Mouse (Mus musculus) midbrain, embryonic 15.5 days (tissue): ENCODE measurements around the gene Jund. TPM values are rescaled to one million over a fixed set of nuclear protein-coding genes. Genes with fewer than 3 reads are reported as not detected.

Source experiments
- ATAC-seq: fragments of 200-750 bp; cut with Nextera tagmentation; replicated peaks from 2 replicates; pipeline ENCODE4 v1.8.0; 2017; ENCODE audit warnings: moderate TSS enrichment
- H3K27ac ChIP-seq: fragments of 300-500 bp; sonication (generic); 2 replicates; pipeline ENCODE4 v1.5.1; 2015; ENCODE audit warnings: mild to moderate bottlenecking, inconsistent platforms
- H3K27me3 ChIP-seq: fragments of 300-500 bp; sonication (generic); replicated peaks from 2 replicates; pipeline ENCODE4 v1.6.1; 2015; ENCODE audit warnings: inconsistent platforms
- H3K36me3 ChIP-seq: fragments of 300-500 bp; sonication (generic); replicated peaks from 2 replicates; pipeline ENCODE4 v1.6.1; 2015; ENCODE audit warnings: inconsistent platforms
- H3K4me1 ChIP-seq: fragments of 300-500 bp; sonication (generic); 2 replicates; pipeline ENCODE4 v1.6.1; 2015; ENCODE audit warnings: inconsistent platforms
- H3K4me2 ChIP-seq: fragments of 300-500 bp; sonication (generic); 2 replicates; pipeline ENCODE4 v1.6.1; 2015; ENCODE audit warnings: inconsistent platforms, mild to moderate bottlenecking, moderate library complexity
- H3K4me3 ChIP-seq: fragments of 300-500 bp; sonication (generic); 2 replicates; pipeline ENCODE4 v1.5.1; 2015; ENCODE audit warnings: mild to moderate bottlenecking, inconsistent platforms
- H3K9ac ChIP-seq: fragments of 300-500 bp; sonication (generic); 2 replicates; pipeline ENCODE4 v1.6.1; 2015; ENCODE audit warnings: mild to moderate bottlenecking, inconsistent platforms
- H3K9me3 ChIP-seq: fragments of 300-500 bp; sonication (generic); 2 replicates; pipeline ENCODE4 v1.6.1; 2016; ENCODE audit warnings: inconsistent platforms
- WGBS: fragments of 180-500 bp; shearing (Covaris S2); methylation state at CpG from one replicate; pipeline ENCODE4 v1.1.7; 2015; ENCODE audit warnings: mixed read lengths; 5-methylcytosine and 5-hydroxymethylcytosine counted together
- polyA plus RNA-seq: library from polyadenylated mRNA; unstranded; fragments of >200 nt; fragmentation: Nextera tagmentation; extraction: Ambion mirVana; gene quantifications from 2 replicates; pipeline ENCODE4 v1.2.1, GENCODE M21; 2015

The Jund gene
- polyA plus RNA-seq, 1 experiment from 2014 or later, result 83.0 TPM

- H3K9me3 ChIP-seq, result no peaks in the 10 kb centered on the region
- no peak within 1 kb of the TSS for H3K27ac ChIP-seq
- H3K36me3 ChIP-seq, result no peaks in the 10 kb centered on the region
- no peak within 1 kb of the TSS for H3K9ac ChIP-seq
- H3K4me3 ChIP-seq, result no peak within 1 kb of the TSS
- H3K4me1 ChIP-seq, result no peaks in the 10 kb centered on the region
- H3K27me3 ChIP-seq, result peaks cover 17% of the 10 kb centered on the region
- 76% methylated on average over 7 of the region's 7 CpGs for WGBS
- ATAC-seq, result no peak
- no peak within 1 kb of the TSS for H3K4me2 ChIP-seq
These were observed 24.9 kb downstream of the Jund start, which contains the start of gene Pde4c for GRCm38 (mm10) chr8:70723486-70724210. Gene Pde4c (plus strand): TSS chr8:70723720.

GRCm38 (mm10) chr8:70724216-70724615 is 25.5 kb downstream of the Jund start:
- Histone ChIP-seq H3K36me3 (no peaks in the 10 kb centered on the region), H3K9ac (no peak overlapping the region), H3K4me2 (no peak overlapping the region), H3K27me3 (peaks cover 23% of the 10 kb centered on the region), H3K27ac (no peak overlapping the region), H3K4me3 (no peak overlapping the region), H3K9me3 (no peaks in the 10 kb centered on the region), H3K4me1 (no peaks in the 10 kb centered on the region)
- 81% methylated on average over 12 of the region's 12 CpGs for WGBS
- no peak for ATAC-seq

- Histone ChIP-seq H3K4me1 (0 out of 2 replicates have a peak, but pooled peaks cover 4% of the 10 kb centered on the region), H3K27ac (no peak overlapping the region), H3K4me3 (no peak overlapping the region), H3K9me3 (no peaks in the 10 kb centered on the region), H3K27me3 (peaks cover 38% of the 10 kb centered on the region), H3K36me3 (no peaks in the 10 kb centered on the region), H3K4me2 (no peak overlapping the region), H3K9ac (no peak overlapping the region)
- no peak for ATAC-seq
- 29% methylated on average over 14 of the region's 14 CpGs for WGBS
These were observed 27.2 kb downstream of the Jund start for GRCm38 (mm10) chr8:70725792-70726447.

- no peaks in the 10 kb centered on the region for H3K36me3 ChIP-seq
- ATAC-seq, result no peak
- no peak overlapping the region for H3K4me2 ChIP-seq
- no peak overlapping the region for H3K4me3 ChIP-seq
- H3K9me3 ChIP-seq, result no peaks in the 10 kb centered on the region
- no peak overlapping the region for H3K9ac ChIP-seq
- H3K27me3 ChIP-seq, result peaks cover 42% of the 10 kb centered on the region
- 0 out of 2 replicates have a peak, but pooled peaks cover 4% of the 10 kb centered on the region for H3K4me1 ChIP-seq
- no peak overlapping the region for H3K27ac ChIP-seq
- WGBS, result 40% methylated on average over 11 of the region's 11 CpGs
These were observed 28.0 kb downstream of the Jund start for GRCm38 (mm10) chr8:70726721-70727120.

GRCm38 (mm10) chr8:70729808-70730475 is 31.2 kb downstream of the Jund start:
- Histone ChIP-seq H3K4me3 (0 out of 2 replicates have a peak overlapping the region, but pooled peaks have one; percentile 20), H3K4me1 (0 out of 2 replicates have a peak, but pooled peaks cover 4% of the 10 kb centered on the region), H3K27me3 (peaks cover 45% of the 10 kb centered on the region), H3K9ac (no peak overlapping the region; the same call in 1 of the 2 replicates), H3K36me3 (no peaks in the 10 kb centered on the region), H3K4me2 (peak overlapping the region; percentile 44), H3K27ac (no peak overlapping the region), H3K9me3 (no peaks in the 10 kb centered on the region)
- 6% methylated on average over 34 of the region's 34 CpGs for WGBS
- no peak for ATAC-seq

- Histone ChIP-seq H3K27me3 (peaks cover 43% of the 10 kb centered on the region), H3K36me3 (no peaks in the 10 kb centered on the region), H3K4me1 (0 out of 2 replicates have a peak, but pooled peaks cover 4% of the 10 kb centered on the region), H3K9ac (no peak overlapping the region), H3K9me3 (no peaks in the 10 kb centered on the region), H3K4me2 (no peak overlapping the region), H3K27ac (no peak overlapping the region), H3K4me3 (no peak overlapping the region)
- 90% methylated on average over 4 of the region's 4 CpGs for WGBS
- no peak for ATAC-seq
These were observed 32.2 kb downstream of the Jund start for GRCm38 (mm10) chr8:70730956-70731355.

GRCm38 (mm10) chr8:70737705-70738104 is 39.0 kb downstream of the Jund start:
- Histone ChIP-seq H3K27ac (no peak overlapping the region), H3K4me1 (no peaks in the 10 kb centered on the region), H3K27me3 (peaks cover 14% of the 10 kb centered on the region), H3K9me3 (no peaks in the 10 kb centered on the region), H3K9ac (no peak overlapping the region), H3K36me3 (no peaks in the 10 kb centered on the region), H3K4me3 (no peak overlapping the region), H3K4me2 (no peak overlapping the region)
- WGBS, result 72% methylated on average over 5 of the region's 5 CpGs
- no peak for ATAC-seq

GRCm38 (mm10) chr8:70738211-70738610 is 39.5 kb downstream of the Jund start:
- H3K4me2 ChIP-seq, result no peak overlapping the region
- no peak for ATAC-seq
- H3K4me3 ChIP-seq, result no peak overlapping the region
- no peaks in the 10 kb centered on the region for H3K9me3 ChIP-seq
- peaks cover 19% of the 10 kb centered on the region for H3K27me3 ChIP-seq
- no peak overlapping the region for H3K27ac ChIP-seq
- WGBS, result 79% methylated on average over 3 of the region's 3 CpGs
- no peaks in the 10 kb centered on the region for H3K36me3 ChIP-seq
- H3K9ac ChIP-seq, result no peak overlapping the region
- H3K4me1 ChIP-seq, result peaks cover 4% of the 10 kb centered on the region

GRCm38 (mm10) chr8:70741661-70742060 is 42.9 kb downstream of the Jund start:
- Histone ChIP-seq H3K9ac (no peak overlapping the region), H3K27ac (no peak overlapping the region), H3K36me3 (no peaks in the 10 kb centered on the region), H3K9me3 (no peaks in the 10 kb centered on the region), H3K4me3 (no peak overlapping the region), H3K27me3 (peaks cover 48% of the 10 kb centered on the region), H3K4me1 (peaks cover 17% of the 10 kb centered on the region), H3K4me2 (no peak overlapping the region)
- WGBS, result 72% methylated on average over 5 of the region's 5 CpGs
- no peak for ATAC-seq

GRCm38 (mm10) chr8:70742176-70742575 is 43.4 kb downstream of the Jund start:
- H3K4me3 ChIP-seq, result no peak overlapping the region
- no peak for ATAC-seq
- H3K4me2 ChIP-seq, result no peak overlapping the region
- WGBS, result 77% methylated on average over 11 of the region's 11 CpGs
- peaks cover 52% of the 10 kb centered on the region for H3K27me3 ChIP-seq
- no peaks in the 10 kb centered on the region for H3K9me3 ChIP-seq
- no peak overlapping the region for H3K9ac ChIP-seq
- H3K4me1 ChIP-seq, result peaks cover 17% of the 10 kb centered on the region
- H3K27ac ChIP-seq, result no peak overlapping the region
- H3K36me3 ChIP-seq, result no peaks in the 10 kb centered on the region

GRCm38 (mm10) chr8:70742981-70743655 is 44.4 kb downstream of the Jund start:
- H3K9ac ChIP-seq, result peak overlapping the region; percentile 21; the same call in 1 of the 2 replicates
- peaks cover 53% of the 10 kb centered on the region for H3K27me3 ChIP-seq
- no peak overlapping the region for H3K27ac ChIP-seq
- H3K4me2 ChIP-seq, result peak overlapping the region; percentile 54
- no peaks in the 10 kb centered on the region for H3K9me3 ChIP-seq
- peak overlapping the region; percentile 24 for H3K4me3 ChIP-seq
- no peaks in the 10 kb centered on the region for H3K36me3 ChIP-seq
- peaks cover 17% of the 10 kb centered on the region for H3K4me1 ChIP-seq
- 2% methylated on average over 38 of the region's 38 CpGs for WGBS
- ATAC-seq, result no peak; the same call in 1 of the 2 replicates
